1 mouse cellular context compared by ENCODE assay signal in the genomic region with DNA sequence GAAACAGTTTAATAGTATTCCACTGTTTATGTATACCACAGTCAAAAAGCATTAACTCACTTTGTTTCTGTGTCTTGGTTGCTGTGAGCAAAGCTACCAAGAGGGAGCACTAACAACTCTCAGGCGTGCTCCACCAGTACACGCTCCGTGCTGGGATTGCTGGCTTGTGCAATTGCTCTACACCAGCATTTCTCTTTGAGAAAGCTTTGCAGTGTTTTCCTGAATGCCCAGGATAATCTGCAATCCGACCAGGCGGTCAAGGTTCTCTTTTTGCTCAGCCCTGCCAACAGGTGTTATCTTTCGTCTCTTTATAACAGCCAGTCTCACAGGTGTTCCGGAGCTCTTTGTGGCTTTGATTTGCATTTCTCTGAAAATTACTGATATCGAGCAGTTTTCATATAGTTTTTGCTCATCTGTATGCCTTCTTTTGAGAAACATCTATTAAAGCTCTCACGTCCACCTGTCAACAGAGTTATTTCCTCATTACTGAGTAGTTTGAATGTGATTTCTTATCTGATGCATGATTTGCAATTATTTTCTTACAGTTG.
TF ChIP-seq lines count a peak whose summit lies in the region.

No protein-coding gene starts in this region.

TF ChIP-seq in CH12.LX, 34 proteins besides CTCF, POLR2A, EP300 and RAD21 (continued from another document):
- TF ChIP-seq TCF12 (IDR thresholded peaks at IDR 0.05; ENCODE audit: low read depth, low read length) (peak; percentile 96), ELF1 (IDR thresholded peaks at IDR 0.05; ENCODE audit: low read depth, low read length) (no peak), ZC3H11A (IDR thresholded peaks at IDR 0.05; ENCODE audit: low read depth, low read length) (no peak)
